Mouse (Mus musculus) heart, postnatal 10 days (tissue): ENCODE results near the gene Evx1. TPM values are rescaled to one million over a fixed set of nuclear protein-coding genes. Genes with fewer than 3 reads are reported as not detected.

Experiments
- DNase-seq, 2 experiments: peaks; one replicate each; pipeline ENCODE4 v3.0.0; 2021
- intact Hi-C: fragments of 180-260 bp; cut with DNase I; formaldehyde crosslinking; loops from one replicate; pipeline ENCODE4 v1.15.1; 2025
- total RNA-seq, 2 experiments: library from RNA; stranded (reverse); gene quantifications; 2 replicates each; pipeline ENCODE4 v1.2.3; 2021

Gene Evx1
- total RNA-seq, 2 experiments from 2014 or later: not detected

DNA sequence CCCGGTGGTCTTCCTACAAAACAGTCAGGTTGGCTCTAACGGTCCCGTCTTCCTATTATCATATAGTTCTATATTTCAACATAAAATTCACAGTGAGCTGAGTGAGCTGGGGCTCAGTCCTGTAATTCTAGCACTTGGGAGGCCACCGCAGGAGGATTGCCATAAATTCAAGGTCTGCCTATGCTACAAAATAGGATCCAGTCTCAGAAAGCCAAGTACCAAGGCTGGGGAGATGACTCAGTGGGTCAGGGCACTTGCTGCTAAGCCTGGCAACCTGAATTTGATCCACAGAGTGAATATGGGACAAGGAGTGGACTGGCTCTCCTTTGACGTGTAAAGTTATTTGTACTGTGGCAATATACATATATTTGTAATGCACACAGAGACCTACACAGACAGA is 29.4 kb upstream of the Evx1 start:
- no peak for DNase-seq
- intact Hi-C loops: no loop called here

DNA sequence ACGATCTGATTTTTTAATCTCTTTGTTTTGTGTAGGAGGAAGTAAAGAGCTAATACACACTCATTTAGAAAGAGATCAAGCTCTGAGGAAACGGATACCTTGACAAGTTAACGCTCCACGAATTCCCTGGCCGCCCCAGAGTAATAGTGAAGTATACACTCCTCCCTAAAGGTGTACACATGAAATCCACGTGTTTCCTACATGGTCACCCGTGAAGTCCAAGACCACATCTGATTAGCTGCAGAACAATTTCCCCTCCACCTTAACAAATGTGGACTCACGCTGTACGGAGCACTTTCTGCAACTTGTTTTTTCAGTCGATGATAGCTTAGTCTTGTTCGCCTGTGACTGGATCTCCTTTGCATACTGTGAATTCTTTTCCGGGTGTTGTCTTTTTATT is 23.1 kb upstream of the Evx1 start:
- intact Hi-C loops: no loop called here
- no peak for DNase-seq

DNA sequence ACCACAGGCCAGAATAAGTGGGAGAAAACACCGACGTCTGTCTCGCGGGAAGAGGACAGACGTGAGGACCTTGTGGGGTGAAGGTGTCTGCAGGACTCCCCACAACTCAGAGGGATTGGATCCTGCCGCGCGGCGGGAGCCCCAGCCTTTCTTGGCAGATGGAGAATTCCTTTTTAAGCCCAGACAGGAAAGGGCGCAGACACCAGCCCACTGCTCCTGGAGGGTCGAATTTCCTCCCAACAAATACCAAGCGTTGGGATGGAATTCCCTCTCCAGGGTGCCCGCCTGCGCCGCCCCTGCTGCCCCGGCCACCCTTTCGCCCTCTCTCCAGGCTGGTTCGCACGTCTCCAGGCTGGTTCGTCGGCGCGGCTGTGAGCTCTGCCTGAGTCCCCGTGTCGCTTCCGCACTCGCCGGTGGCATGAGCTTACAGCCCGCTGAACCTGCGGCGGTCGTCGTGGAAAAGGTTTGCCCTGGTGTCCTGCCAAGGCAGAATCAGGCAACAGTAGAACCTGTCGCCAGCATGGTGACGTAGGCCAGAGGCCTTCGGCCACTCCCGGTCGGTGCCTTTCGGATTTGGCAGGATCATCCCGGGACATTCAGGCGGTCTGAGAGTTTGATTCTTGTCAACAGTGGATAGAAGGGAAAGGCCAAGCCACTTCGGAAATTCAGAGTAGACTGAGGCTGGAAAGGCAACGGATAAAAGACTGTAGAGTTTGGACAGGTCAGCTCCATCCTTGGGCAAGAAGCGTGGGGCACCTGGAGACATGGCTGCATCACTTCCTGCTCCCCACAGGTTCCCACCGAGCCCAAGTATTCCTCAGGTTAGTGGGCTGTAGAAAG is 22.1 kb upstream of the Evx1 start:
- intact Hi-C loops: no loop called here
- no peak for DNase-seq

DNA sequence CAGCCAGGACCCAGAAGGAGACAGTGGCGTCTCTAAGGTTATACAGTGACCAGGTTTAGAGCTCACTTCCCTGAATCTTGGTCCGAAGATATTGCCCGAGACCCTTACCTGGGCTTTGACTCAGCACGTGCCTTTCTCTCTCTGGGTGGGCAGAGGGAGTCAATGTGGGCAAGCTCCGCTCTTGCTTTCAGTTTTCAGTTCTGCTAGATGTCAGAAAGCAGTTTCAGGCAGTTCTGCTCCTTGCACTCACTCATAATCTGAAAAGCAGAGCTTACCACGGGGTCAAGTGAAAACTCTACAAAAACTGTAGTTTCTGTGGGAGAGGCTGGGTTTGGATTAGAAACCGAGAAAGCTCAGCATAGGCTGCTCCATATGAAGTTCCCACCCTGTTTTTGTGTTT is 21.0 kb upstream of the Evx1 start:
- no peak for DNase-seq
- intact Hi-C loops: no loop called here

DNA sequence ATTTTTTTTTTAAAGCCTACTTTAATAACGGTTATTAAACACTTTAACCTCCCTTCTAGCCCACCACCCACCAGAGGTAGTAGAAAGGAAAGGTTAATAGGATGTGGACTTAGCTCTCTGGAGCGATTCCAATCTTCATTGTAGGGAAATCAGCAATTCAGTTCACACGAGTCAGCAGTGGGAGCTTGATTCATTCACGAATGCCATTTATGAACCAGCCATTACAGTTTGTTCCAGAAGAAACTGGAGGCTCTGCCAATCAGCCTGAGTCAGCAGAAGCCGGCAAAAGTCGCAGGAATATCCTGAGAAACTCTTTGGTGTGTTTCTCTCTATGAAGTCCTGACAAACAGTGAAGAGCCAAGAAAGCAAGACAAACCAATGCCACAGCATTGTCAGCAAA is 18.7 kb upstream of the Evx1 start:
- intact Hi-C loops: no loop called here

DNA sequence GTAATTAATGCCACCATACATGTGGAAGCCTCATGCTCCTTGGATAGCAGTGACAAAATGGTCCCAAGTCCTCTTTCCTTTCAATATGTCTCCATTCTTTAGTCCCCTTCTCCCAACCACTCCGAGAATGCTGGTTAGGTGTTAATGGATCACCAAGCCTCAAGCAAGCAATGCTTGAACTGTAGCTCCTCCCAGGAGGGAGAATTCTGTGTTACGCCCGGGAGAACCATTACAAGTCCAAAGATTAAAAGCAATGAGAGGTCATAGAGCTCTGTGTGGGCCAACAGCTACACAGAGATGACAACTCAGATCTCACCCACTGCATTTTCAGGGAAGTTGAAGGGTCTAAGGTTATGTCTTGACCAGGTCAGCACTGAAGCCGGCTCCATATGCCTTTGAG is 14.8 kb upstream of the Evx1 start:
- intact Hi-C loops: no loop called here
- DNase-seq: no peak

More for the DNA sequence above, 18.7 kb upstream of the Evx1 start:
- DNase-seq: no peak

DNA sequence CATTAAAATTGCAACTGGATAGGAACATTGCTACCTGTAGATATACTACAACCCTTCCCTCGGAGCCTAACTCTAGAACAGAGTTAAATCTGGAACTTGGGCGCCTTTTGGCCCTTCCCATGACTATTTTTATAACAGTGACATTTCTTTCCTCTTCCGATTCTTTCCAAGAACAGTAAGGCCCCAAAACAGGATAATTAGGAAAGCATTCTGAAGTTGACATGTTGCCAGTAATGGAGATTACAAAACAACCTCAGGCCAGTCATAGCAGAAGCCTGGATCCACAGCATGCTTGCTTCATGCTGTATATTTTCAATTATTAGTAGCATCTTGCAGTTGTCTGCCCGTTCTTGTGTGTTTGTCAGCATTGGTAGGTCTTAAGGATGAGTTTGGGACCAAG is 12.5 kb upstream of the Evx1 start:
- intact Hi-C loops: no loop called here
- no peak for DNase-seq

DNA sequence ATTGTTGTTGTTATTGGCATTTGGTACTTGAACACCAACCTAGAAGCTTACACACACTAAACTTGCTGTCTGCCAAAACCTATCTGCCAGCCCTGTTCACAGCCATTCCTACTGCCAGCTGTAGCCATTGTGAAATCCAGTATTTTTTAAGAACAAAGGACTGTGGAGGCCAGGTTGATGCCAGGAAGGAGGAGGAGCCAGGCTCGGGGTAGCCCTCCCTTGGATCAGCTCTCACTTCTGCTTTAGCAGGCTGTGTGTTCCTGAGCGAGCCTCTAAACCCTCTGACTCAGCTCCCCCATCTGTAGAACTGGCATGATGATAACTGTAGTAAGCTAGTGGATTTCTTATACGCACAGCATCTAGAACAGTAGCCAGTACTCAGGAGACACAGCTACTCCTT is 9.9 kb upstream of the Evx1 start:
- no peak for DNase-seq
- intact Hi-C loops: no loop called here

DNA sequence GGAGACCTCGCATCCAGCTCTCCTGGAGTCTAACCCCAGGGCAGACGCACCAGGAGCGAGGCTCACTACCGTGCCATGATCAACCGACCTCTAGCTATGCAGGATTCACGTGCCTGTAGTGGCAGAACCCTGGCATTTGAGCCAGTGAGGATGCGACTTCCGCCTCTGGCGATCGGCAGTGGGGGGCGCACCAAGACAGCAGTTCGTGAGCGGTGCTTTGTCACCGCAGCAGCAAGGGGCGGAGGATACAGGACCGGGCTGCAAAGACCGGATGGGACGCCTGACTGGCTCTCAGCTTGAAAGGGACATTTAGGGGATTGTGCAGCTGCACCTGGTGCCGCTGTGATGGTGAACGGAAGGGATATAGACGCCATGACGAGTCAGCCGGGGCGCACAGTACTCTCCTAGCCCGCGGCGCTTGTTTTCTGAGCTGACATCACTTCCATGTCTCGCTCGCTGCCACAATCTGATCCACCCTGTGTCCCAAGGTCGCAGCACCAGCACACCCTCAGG is 7.4 kb upstream of the Evx1 start:
- intact Hi-C loops: loop anchor here (1.0 kb wide), 1 partner anchor 271 kb away; no protein-coding TSS in a partner anchor
- peak; percentile 66 to 69 for DNase-seq

DNA sequence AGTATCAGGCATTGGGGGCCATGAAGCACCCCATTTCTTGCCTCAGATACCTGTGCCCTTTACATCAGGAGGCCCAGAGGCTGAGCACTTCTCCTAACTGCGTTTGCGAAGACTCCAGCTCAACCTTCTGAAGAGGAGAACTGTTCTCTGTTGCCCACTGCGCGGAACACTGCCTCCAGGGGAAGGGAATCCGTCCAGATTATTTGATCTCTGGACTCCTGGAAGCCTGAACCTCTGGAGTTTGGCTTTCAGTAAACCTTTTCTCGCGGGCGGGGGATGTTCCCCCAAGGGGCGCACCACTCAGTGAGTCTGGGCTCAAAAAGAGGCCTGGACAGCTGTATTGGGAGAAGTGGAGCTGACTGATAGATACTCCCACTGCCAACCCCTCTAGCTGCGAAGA is 3.5 kb upstream of the Evx1 start:
- no peak for DNase-seq
- intact Hi-C loops: loop anchor here (10.0 kb wide), 1 partner anchor 45 kb away; the partner anchor contains the start of gene Hoxa13

DNA sequence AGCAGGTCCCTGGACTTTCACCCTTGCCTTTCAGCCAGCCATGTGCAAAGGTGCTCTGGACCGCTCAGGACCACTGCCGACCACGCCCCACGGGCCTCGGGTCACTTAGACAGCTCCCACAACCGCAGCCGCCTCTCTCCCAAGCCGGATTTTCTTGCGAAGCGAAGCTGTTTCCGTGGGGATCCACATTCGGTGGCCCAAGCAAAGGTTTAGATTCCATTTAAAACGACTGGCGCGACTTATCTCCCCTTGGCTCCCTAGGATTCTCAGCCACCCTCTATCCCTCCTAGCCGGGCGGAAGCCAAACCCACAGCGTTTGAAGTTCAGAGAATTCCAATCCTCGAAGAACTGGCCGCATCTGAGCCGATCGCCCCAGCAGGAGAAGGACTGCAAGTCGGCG is 2.9 kb upstream of the Evx1 start:
- intact Hi-C loops: loop anchor here (10.0 kb wide), 1 partner anchor 46 kb away; the partner anchor contains the start of gene Hoxa13
- DNase-seq: peak in 1 of 2 experiments; percentile 20

DNA sequence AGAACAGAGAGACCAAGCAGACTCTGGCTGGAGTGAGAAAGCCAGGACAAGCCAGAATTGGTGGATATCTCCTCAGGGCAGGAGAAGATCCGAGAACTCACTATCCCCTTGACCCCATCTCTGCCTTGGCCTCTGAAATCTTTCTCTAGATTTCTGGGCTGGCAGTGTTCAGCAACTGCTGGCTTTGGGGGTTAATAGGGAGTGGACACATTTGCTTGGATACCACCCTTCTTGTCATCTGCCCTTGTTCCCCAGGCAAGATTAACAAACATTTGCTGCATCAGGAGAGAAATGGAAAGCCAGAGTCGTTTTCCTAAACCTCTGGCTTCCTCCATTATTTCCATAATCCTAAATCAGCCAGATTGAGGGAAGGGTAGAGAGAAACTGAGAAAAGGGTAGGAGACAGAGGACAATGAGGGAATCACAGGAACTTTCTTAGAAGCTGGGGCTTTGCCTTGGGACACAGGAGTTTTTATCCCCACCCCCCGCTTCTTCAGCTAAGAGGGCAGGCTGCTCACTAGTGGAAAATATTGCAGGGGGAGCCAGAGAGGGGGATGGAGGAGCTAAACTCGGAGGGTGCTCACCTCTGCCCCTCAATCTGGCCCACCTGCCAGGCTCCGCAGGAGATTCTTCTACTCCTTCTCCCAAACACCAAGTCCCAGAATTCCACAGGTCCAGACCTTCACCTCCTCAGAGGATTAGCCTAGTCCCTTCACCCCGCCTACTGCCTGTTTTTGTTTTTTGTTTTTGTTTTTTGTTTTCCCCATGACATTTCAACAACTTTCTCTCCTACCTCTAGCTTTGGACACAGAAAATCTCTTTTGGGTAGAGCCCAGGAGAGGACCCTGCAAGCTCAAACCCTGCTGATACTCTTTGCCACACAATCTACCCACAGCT is 1.4 kb upstream of the Evx1 start:
- DNase-seq: peak in 1 of 2 experiments; percentile 23
- intact Hi-C loops: loop anchor here (10.0 kb wide), 1 partner anchor 47 kb away; the partner anchor contains the start of gene Hoxa13

DNA sequence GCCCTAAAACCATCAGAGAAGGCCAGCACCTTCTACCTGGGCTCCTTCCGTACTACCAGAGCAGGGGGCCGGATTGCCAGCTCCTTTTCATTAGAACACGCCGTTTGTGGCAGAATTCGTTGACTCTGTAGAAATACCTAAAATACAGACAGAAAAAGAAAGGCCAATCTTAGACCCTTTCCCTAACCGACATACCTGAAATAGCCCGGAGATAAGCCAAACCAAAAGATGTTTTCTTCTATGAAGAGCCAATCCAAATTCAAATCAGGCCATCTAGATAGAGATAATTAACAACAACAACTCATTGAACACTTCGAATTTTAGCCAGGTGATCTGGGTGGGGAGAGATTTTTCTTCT is 761 bp upstream of the Evx1 start:
- intact Hi-C loops: loop anchor here (10.0 kb wide), 1 partner anchor 48 kb away; the partner anchor contains the start of gene Hoxa13
- peak in 1 of 2 experiments; percentile 21 for DNase-seq

DNA sequence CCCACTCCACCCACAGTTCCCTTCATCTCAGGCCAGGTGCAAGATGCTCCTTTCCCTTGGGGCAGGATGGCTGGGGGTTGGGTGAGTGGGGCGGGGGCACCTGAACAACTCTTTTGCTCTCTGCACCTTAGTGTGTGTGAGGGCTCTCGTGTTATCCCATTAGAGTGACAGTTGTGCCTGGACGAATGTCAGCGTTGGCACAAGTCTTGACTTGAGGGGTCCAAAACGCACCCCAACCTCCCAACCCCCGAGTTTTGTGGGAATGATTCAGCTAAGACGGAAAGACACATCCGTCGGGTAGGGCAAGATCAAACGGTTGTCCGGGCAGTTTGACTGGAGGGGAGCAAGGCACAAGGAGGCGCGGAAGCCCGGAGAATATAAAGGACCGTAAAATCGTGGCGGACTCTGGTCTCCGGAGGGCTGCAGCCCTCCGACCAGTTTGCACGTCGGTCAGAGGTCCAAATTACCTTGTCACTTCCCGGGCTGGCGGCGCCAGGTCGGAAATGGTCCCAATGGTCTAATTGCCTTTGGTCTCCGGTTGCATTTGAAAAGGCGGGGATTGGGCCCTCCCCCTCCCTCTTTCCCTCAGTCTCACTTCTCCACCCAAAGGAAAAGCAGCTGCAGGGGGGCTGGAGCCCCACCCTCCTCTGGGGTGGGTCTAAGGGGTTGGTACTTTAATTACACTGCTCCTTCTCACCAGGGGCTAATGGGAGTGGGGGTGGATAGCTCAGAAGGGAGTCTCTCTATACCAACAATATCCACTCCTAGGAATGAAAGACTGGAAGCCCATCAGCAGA is 1.2 kb downstream of the Evx1 start:
- no peak for DNase-seq
- intact Hi-C loops: loop anchor here (5.0 to 10.0 kb wide), 3 partner anchors 50 to 1137 kb away; partner anchors contain the start of genes Hoxa13 and Hoxa2

DNA sequence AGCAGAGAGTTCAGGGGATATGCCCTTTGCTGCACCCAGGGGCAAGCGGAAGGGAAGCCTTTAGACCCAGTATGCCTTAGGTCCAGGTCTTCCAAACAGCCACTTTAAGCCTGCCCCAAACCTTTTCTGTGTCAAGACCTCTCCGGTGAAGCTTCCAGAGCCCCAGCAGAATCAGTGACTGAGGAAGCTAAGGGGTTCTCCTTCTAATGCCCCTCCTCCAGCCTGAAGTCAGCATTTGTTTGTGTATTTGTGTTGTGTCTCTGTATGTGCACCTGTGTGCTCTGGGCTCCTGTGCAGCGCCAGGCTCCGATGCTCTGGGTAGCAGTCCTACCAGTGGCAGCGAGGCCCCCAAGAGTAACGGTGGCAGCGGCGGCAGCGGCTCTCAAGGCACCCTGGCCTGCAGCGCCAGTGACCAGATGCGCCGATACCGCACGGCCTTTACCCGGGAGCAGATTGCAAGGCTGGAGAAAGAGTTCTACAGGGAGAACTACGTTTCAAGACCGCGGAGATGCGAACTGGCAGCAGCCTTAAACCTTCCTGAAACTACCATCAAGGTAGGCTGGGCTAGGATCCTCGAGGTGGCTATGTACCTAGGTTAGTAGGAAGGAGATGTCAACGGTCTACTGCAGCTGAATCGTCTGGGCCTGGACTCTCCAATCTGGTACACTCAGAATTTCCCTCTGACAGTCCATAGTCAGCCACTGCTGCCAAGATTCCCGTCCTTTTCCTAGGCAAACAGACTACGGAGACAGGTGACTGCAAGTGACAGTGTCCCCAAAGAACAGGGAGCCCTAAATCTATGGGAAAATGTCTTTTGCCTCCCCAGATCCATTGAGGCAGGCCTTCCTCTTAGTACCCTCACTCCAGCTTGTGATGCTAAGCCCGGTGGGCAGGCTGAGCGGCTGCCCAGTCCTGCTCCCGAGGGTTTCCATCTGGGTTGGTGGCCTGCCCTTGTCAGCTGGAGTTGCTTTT is 2.4 kb downstream of the Evx1 start:
- intact Hi-C loops: loop anchor here (5.0 to 10.0 kb wide), 3 partner anchors 51 to 1138 kb away; partner anchors contain the start of genes Hoxa13 and Hoxa2
- DNase-seq: no peak

DNA sequence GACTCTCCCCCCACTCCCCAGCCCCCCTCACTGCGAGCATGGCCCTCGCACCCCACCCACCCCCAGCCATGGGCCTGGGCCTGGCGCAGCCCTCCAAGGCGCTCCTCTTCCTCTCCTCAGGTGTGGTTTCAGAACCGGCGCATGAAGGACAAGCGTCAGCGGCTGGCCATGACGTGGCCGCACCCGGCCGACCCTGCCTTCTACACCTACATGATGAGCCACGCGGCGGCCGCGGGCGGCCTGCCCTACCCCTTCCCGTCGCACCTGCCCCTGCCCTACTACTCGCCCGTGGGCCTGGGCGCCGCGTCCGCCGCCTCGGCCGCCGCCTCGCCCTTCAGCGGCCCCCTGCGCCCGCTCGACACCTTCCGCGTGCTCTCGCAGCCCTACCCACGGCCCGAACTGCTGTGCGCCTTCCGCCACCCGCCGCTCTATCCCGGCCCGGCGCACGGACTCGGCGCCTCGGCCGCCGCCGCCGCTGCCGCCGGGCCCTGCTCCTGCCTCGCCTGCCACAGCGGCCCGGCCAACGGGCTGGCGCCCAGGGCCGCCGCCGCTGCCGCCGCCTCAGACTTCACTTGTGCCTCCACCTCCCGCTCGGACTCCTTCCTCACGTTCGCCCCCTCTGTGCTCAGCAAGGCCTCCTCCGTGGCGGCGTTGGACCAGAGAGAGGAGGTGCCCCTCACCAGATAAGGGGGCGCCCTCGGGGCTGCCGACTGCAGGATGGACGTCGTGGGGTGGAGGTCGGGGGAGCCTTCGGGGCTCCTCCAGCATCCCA is 3.3 kb downstream of the Evx1 start:
- intact Hi-C loops: loop anchor here (5.0 to 10.0 kb wide), 3 partner anchors 52 to 1139 kb away; partner anchors contain the start of genes Hoxa13 and Hoxa2

DNA sequence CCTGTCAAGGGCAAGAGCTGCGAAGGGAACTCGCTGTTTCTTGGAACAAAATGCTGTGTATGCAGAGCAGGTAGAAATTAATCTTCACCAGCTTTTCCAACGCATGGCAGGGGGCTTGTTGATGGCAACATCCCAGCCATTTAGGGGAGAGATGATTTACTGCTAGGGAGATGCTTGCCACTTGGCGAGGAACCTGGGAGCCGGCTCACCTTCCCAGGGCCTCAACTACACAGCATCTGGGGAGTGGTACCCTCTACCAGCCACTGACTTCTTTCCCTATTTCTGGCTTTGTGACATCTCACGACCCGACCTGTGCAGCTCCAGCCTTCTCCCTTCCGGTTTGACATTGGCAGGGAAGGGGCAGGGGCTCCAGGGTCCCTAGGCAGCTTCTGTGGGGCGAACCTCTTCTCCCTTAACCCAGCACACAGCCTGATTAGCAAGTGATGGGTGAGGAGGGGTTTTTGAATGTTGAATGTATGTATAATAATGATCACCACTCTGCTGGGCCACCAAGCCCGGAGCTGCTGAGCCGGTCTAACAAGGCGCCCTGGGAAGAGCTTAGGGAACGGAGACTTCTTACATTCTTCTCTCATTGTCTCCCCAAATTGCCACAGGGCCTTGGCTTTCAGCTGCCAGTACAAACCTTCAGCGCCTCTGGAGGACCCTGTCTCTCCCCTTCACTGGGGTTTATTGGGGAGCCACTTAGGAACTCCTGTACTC is 4.3 kb downstream of the Evx1 start:
- intact Hi-C loops: loop anchor here (5.0 to 10.0 kb wide), 3 partner anchors 53 to 1140 kb away; partner anchors contain the start of genes Hoxa13 and Hoxa2
- DNase-seq: no peak

More for the DNA sequence above, 3.3 kb downstream of the Evx1 start:
- no peak for DNase-seq
